Mouse (Mus musculus) left cerebral cortex, postnatal 4 days (tissue): ENCODE measurements around the gene Ankrd11. TPM values are rescaled to one million over a fixed set of nuclear protein-coding genes. Genes with fewer than 3 reads are reported as not detected.

ENCODE experiments used
- DNase-seq: peaks from one replicate; pipeline ENCODE4 v3.0.0-alpha.2; 2022
- intact Hi-C: fragments of 180-260 bp; cut with DNase I; formaldehyde crosslinking; loops from one replicate; pipeline ENCODE4 v1.15.1; 2025
- total RNA-seq, 2 experiments: library from RNA; stranded (reverse); gene quantifications; 2 replicates each; pipeline ENCODE4 v1.2.3; 2021

The Ankrd11 gene
- total RNA-seq, 2 experiments from 2014 or later = 138 to 143 TPM

DNA sequence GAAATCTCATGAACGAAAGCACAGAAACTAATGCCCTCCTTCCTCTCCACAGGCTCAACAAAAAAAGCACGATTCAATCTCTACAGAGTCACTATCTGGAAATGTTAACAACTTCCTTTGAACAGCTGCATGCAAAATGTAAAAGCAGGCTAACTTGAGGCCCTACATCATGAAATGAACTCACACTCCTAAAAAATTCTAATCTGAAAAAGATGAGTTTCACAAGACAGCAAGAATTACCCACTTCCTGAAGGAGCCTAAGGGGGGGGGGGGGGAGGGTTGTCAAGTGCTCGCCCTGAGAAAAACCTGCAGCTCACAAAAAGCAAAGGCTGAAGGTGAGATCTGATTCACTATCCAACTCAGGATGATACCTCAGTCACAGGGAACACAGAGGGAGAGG is 27.0 kb downstream of the Ankrd11 start:
- intact Hi-C loops = no loop called here
- DNase-seq = no peak

DNA sequence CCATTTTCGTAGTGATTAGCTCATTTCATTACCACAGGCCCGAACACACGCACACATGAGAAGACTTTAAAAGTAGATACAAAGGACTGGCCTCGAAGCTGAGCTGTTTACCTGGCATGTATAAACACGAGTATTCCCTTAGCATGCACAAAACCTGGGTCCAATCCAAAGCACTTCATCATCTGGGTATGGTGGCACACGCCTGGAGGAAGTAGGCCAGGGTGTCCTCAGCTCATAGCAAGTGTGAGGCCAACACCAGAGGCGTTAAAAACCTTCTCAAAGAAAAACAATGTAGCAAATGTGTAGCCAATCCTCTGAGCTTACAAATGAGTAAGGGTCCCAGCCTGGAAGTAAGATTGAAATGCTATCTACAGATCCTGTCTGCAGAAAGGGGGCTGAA is 27.6 kb downstream of the Ankrd11 start:
- intact Hi-C loops = no loop called here
- no peak for DNase-seq

DNA sequence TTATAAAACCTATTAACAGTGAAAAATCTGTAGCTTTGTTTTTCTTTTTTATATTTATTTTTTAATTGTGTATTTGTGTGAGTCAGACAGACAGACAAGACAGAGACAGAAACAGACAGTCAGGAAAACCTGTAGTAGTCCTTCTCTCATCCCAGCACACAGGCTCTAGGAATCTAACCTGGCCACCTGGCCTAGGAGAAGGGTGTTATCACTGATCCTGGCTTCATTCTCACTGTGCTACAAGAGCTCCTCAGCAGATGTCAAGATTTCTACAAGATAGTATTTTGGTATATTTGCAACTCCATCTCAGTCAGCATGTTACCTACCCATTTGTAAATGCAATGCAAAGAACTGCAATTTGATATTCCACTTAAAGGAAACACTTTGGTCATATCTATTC is 30.8 kb downstream of the Ankrd11 start:
- intact Hi-C loops = no loop called here
- DNase-seq = no peak

DNA sequence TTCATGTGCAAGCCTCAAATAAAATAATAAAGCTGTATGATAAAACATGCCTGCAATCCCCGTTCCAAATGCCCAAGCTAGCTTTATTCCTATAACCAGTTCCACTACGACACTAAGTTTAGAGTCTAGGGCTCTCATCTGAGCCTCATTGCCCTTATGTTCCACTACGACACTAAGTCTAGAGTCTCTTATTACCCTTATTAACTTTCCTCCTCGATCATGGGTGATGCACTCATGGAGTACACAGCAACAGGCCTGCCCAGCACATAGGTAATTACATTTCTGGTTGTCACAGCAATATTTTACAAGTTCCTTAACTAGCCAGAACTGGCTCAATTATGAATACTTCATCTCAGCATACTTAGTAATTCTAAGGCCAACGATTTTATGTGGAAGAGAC is 36.3 kb downstream of the Ankrd11 start:
- intact Hi-C loops = no loop called here
- DNase-seq = no peak

DNA sequence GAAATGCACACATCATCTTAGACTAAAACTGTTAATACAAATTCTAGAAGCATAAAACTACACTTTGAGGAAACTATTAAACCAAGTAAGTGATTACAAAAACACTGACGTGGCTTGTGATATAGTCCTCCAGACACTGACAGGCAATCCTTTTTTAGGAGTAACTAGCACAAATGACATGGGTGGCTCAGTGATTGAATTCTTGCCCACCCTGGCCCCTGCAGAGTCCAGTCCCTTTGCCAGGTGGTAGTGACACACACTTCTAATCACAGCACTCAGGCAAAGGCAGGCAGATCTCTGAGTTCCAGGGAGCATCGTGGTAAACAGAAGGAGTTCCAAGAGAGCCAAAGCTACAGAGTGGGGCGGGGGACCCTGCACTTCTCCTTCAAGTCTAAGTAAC is 36.7 kb downstream of the Ankrd11 start:
- DNase-seq = no peak
- intact Hi-C loops = no loop called here

- intact Hi-C loops = no loop called here
- DNase-seq = no peak
These were observed 37.8 kb downstream of the Ankrd11 start for GRCm38 (mm10) chr8:123004033-123004922.

- intact Hi-C loops = no loop called here
- DNase-seq = no peak
These were observed 41.8 kb downstream of the Ankrd11 start for GRCm38 (mm10) chr8:123000311-123000710.

DNA sequence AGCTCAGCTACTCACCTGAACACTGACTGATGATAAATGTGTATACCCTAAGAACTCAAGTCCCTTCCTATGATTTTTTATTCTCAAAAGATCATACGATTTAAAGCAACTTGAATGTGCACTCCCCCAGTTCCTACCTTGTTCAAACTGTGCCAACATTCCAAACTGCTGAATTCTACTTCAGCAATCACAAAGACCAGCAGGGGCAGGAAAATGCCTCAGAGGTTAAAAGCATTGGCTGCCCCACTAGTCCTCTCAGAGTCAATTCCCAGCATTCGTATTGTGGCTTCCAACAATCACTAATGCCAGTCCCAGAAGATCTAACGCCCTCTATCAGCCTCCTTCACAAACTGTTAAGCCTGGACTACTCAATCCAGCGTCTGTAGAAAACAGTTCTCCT is 44.1 kb downstream of the Ankrd11 start:
- no peak for DNase-seq
- intact Hi-C loops = no loop called here

GRCm38 (mm10) chr8:122993740-122994139 is 48.3 kb downstream of the Ankrd11 start:
- DNase-seq = no peak
- intact Hi-C loops = no loop called here

DNA sequence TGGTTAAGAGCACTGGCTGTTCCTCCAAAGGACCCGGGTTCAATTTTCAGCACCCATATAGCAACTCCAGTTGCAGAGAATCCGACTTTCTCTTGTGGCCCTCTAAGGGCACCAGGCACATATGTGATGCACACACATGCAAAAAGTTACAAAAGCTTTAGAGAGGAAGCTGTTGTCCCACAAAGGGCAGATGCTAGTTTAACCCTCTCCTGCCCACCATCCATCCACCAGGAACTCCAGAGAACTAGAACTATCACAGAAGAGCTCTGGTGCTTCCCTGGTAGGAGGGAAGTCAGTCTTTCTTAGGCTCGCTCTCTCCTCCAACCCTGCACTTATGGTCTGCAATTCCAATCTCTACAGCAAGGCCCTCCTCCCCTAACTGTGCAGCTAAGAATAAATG is 49.0 kb downstream of the Ankrd11 start:
- intact Hi-C loops = no loop called here
- DNase-seq = no peak

GRCm38 (mm10) chr8:122992296-122992695 is 49.8 kb downstream of the Ankrd11 start:
- intact Hi-C loops = no loop called here
- no peak for DNase-seq

GRCm38 (mm10) chr8:122991368-122991767 is 50.7 kb downstream of the Ankrd11 start:
- no peak for DNase-seq
- intact Hi-C loops = no loop called here

DNA sequence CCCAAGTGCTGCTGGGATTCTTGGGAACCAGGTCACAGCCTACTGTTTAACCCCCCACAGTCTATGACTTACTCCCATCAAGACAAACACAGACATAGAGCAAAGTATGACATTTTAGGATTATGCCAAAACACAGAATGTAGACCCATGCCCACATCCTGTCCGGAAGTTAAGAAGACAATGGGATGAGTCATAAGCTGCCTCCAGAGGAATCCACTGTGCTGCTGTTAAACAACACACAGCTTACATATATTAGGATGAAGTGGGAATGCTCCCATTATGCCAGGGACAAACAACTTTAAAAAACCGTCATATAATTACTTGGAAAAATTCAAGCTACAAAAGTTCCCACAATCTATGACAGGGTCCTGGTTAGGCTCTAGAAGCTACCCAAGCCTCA is 52.1 kb downstream of the Ankrd11 start:
- intact Hi-C loops = no loop called here
- no peak for DNase-seq

DNA sequence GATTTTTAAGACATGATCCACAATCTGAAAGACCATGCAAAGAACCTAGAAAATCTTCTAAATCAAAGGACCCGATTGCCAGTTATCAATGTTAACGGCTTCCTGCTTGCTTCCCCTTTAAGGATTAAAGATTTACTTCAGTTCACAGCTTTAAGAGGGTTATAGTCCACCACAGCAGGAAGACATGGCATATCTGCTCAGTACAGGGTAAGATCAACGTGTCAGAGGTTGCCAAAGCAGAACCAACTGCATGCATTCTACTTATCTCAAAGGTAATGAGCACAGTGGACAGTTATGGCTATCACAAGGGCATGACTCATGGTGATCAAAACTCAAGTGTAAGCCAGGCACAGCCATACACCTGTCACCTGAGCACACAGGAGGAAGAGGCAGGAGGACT is 53.1 kb downstream of the Ankrd11 start:
- intact Hi-C loops = no loop called here
- DNase-seq = no peak

DNA sequence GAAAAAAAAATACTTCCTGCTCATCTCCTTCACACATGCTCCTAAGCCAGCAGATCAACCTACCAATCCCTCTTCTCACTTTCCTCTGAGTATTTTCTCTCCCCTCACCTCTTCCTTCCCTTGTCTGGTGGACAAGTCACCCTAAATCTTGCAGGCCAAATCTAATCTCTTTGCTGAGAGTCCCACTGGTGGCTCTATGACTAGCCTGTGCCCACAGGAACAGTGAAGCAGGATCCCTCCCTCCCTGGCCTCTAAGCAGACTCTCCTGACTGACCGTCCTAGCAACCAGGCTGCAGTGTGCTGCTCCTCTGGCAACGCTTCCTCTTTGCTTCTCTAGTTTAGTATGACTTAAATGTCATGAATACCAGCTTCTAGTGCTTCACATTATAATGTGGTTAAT is 54.8 kb downstream of the Ankrd11 start:
- DNase-seq = no peak
- intact Hi-C loops = no loop called here

DNA sequence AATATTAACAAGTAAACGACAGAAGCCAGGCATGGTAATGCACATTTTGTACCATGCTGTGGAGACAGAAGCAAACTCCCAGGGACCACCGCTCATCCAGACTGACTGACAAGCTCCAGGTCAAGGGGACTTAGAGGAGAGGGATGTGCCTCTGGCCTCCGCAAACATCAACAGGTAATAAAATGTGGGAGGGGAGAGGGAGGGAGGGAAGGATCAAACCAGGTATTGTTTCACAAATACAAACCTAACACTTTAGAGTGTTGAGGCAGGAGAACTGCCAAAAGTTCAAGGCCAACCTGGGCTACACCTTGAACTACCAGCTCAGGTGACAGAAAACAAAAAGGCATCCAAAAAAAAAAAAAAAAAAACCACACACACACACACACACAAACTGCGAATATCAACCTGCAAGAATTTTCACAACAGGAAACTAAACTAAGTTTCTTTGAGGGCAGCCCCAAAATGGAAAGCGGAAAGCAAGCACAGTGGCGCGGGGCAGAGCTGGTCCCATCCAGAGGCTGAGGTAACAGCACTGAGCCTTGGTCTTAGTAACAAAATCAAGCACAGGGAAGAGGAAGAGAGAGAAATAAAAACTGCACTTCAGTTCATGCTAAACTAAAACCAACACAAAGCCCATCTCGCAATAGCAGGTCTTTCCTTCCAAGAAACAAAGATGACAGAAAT is 55.4 kb downstream of the Ankrd11 start:
- intact Hi-C loops = no loop called here
- DNase-seq = no peak

DNA sequence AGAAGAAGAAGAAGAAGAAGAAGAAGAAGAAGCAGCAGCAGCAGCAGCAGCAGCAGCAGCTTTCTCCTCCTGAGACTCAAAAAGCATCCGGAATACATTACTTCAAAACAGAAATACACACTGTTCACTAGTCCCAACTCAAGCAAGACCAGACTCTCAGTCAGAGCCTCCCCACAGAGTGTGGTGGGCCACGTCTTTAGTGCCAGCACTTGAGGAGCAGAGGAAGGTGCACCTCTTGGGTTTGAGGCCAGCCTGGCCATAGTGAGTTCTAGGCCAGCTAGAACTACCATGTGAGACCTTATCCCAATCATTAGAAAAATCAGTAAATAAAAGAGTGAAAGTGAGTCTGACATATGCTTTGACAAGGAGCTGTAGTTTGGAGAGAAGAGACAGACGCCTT is 57.9 kb downstream of the Ankrd11 start:
- no peak for DNase-seq
- intact Hi-C loops = no loop called here

DNA sequence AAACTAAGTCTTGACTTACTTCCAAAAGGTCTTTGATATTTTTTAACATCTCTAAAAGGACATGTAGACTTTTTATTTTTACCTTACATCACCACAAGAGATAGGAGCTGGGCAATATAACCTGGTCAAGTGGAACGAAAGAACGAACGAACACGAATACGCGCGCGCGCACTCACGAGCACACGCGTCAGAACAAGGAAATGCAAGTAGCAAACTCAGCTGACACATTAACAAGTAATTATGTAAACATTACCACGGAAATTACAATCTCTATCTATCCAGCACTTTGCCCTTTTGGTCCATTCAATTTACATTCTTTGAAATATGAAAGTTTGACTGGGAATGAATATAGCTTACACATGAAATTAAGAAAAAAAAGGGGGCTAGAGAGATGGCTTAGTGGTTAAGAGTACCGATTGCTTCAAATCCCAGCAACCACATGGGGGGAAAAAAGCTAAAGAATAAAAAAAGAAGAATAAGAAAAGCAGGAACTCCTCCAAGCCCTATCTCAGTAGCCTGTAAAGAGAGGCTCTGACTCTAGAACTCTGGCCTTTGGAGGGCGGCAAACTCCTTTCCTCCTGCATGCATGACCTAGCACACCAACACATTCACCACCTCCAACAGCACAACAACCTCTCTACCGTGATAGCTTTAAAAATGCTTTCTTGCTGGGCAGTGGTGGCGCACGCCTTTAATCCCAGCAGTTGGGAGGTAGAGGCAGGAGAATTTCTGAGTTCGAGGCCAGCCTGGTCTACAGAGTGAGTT is 58.7 kb downstream of the Ankrd11 start:
- intact Hi-C loops = no loop called here
- no peak for DNase-seq

- intact Hi-C loops = no loop called here
- no peak for DNase-seq
These were observed 60.4 kb downstream of the Ankrd11 start for GRCm38 (mm10) chr8:122981646-122982045.

DNA sequence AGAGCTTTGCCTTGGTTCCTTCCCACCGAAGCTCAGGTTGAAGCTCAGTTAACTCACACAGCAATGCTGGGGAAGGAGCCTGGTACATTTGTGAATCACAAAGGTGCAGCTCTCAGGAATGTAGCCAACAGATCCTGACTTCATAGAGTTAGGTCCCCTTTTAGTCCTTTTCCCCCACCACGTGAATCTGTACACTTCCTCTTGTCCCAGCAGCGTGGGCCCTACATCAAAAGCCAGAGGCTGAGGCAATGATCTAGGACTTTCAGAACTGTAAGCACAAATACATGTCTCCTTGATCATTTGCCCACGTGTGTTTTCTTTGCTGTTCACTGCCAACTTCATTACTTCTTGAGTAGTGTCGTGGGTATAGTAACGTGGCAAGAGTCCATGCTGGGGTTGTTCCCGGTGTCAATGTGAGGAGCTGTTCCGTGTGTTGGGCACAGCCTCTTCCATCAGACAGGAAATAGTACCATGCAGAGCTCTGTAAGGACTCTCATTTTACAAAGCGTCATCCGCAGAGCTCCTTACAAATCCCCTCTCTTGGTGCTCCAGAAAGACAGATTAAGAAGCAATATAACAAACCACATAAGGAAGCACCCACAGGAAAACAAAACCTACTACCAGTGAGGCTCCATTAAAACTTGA is 62.1 kb downstream of the Ankrd11 start:
- intact Hi-C loops = no loop called here
- DNase-seq = no peak

GRCm38 (mm10) chr8:122979424-122979823 is 62.7 kb downstream of the Ankrd11 start:
- DNase-seq = no peak
- intact Hi-C loops = no loop called here
